Mouse (Mus musculus): Measurements from ENCODE around the gene 4930524J08Rik.

4930524J08Rik gene

GRCm38 (mm10) chr5:99978699-99979442 is at the start of gene 4930524J08Rik, which contains the start of gene Hnrnpd:
Gene 4930524J08Rik, plus strand, starts transcription at chr5:99979061.
Gene Hnrnpd, minus strand, starts transcription at chr5:99978938.
- DNase-seq (ENCODE audit: low read depth, low spot score) = peak; percentile 97

GRCm38 (mm10) chr5:99931910-99932309 is 47.0 kb upstream of the 4930524J08Rik start:
- no peak for DNase-seq (ENCODE audit: low read depth, low spot score)

GRCm38 (mm10) chr5:99939440-99939839 is 39.4 kb upstream of the 4930524J08Rik start:
- no peak for DNase-seq (ENCODE audit: low read depth, low spot score)

GRCm38 (mm10) chr5:99941273-99941672 is 37.6 kb upstream of the 4930524J08Rik start:
- DNase-seq (ENCODE audit: low read depth, low spot score) = no peak

- peak; percentile 64 for DNase-seq (ENCODE audit: low read depth, low spot score)
These were observed 36.9 kb upstream of the 4930524J08Rik start for GRCm38 (mm10) chr5:99941776-99942502.

- no peak for DNase-seq (ENCODE audit: low read depth, low spot score)
These were observed 26.3 kb upstream of the 4930524J08Rik start for GRCm38 (mm10) chr5:99952513-99952912.

- DNase-seq (ENCODE audit: low read depth, low spot score) = no peak
These were observed 25.0 kb upstream of the 4930524J08Rik start for GRCm38 (mm10) chr5:99953883-99954282.

- DNase-seq (ENCODE audit: low read depth, low spot score) = no peak
These were observed 20.2 kb upstream of the 4930524J08Rik start for GRCm38 (mm10) chr5:99958666-99959065.

GRCm38 (mm10) chr5:99959236-99959936 is 19.5 kb upstream of the 4930524J08Rik start:
- DNase-seq (ENCODE audit: low read depth, low spot score) = peak; percentile 70

- DNase-seq (ENCODE audit: low read depth, low spot score) = no peak
These were observed 18.9 kb upstream of the 4930524J08Rik start for GRCm38 (mm10) chr5:99959960-99960359.

GRCm38 (mm10) chr5:99973941-99974340 is 4.9 kb upstream of the 4930524J08Rik start:
- peak; percentile 38 for DNase-seq (ENCODE audit: low read depth, low spot score)

- no peak for DNase-seq (ENCODE audit: low read depth, low spot score)
These were observed 3.8 kb upstream of the 4930524J08Rik start for GRCm38 (mm10) chr5:99975061-99975460.

GRCm38 (mm10) chr5:99975776-99976175 is 3.1 kb upstream of the 4930524J08Rik start:
- DNase-seq (ENCODE audit: low read depth, low spot score) = no peak

- DNase-seq (ENCODE audit: low read depth, low spot score) = no peak
These were observed 2.4 kb upstream of the 4930524J08Rik start for GRCm38 (mm10) chr5:99976334-99976955.

- peak; percentile 89 for DNase-seq (ENCODE audit: low read depth, low spot score)
These were observed 1.2 kb upstream of the 4930524J08Rik start for GRCm38 (mm10) chr5:99977516-99978301.

GRCm38 (mm10) chr5:99983452-99984061 is 4.7 kb downstream of the 4930524J08Rik start:
- DNase-seq (ENCODE audit: low read depth, low spot score) = no peak

GRCm38 (mm10) chr5:99994166-99994565 is 15.3 kb downstream of the 4930524J08Rik start:
- DNase-seq (ENCODE audit: low read depth, low spot score) = no peak

GRCm38 (mm10) chr5:99994680-99995079 is 15.8 kb downstream of the 4930524J08Rik start:
- no peak for DNase-seq (ENCODE audit: low read depth, low spot score)

- no peak for DNase-seq (ENCODE audit: low read depth, low spot score)
These were observed 21.2 kb downstream of the 4930524J08Rik start for GRCm38 (mm10) chr5:100000048-100000447.

GRCm38 (mm10) chr5:100000500-100000899 is 21.6 kb downstream of the 4930524J08Rik start:
- DNase-seq (ENCODE audit: low read depth, low spot score) = no peak
